Mouse (Mus musculus): ENCODE measurements around the gene Gm43191. TPM values are rescaled to one million over a fixed set of nuclear protein-coding genes. Genes with fewer than 3 reads are reported as not detected.
"Not testable (repeated sequence)": the region's sequence is repeated elsewhere in the genome, so short reads cannot be mapped to it uniquely, and the experiment has no call there.

The Gm43191 gene
- polyA plus RNA-seq, 1 experiment from 2014 or later, result not detected

DNA sequence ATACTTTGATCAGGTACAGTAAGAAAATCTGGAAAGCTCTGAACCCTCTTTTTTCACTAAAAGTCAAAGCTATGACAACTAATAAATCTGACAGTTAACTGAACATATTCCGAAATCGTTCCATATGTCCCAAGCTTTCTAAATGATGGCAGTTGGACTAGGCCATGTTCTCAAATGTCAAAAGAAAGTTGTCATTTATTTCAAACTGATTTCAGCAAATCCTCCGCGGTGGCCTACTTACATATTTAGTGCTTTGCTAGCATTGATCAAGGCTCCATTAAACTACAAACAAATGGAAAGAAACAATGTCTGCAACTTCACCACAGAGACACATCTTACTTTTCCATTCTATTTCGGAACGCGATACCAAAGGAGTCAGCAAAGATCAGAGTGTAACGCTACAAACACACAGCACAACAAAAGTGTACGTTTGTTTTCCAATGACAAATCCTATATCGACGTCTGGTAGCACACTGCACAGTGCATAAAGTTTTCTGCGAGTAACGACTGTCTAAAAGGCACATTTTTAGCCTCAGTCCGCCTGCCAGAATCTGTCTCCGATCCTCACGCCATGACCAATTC lies 19.7 kb downstream of the Gm43191 start:
- no peaks in the 10 kb centered on the region for H3K27me3 ChIP-seq
- H3K4me2 ChIP-seq (replicated peaks), result peak overlapping the region; percentile 58
- no peaks in the 10 kb centered on the region for H3K36me3 ChIP-seq
- ATAC-seq (ENCODE audit: insufficient number of reproducible peaks, low FRiP score, low TSS enrichment, low read depth), result no peak
- peak overlapping the region; percentile 95 for H3K27ac ChIP-seq (replicated peaks)
- 2% methylated on average over 16 of the region's 16 CpGs for WGBS
- no peaks in the 10 kb centered on the region for H3K9me3 ChIP-seq (replicated peaks)
- peak overlapping the region; percentile 97 for H3K9ac ChIP-seq
- H3K4me1 ChIP-seq, result peaks cover 36% of the 10 kb centered on the region
- H3K4me3 ChIP-seq (replicated peaks), result peak overlapping the region; percentile 94

DNA sequence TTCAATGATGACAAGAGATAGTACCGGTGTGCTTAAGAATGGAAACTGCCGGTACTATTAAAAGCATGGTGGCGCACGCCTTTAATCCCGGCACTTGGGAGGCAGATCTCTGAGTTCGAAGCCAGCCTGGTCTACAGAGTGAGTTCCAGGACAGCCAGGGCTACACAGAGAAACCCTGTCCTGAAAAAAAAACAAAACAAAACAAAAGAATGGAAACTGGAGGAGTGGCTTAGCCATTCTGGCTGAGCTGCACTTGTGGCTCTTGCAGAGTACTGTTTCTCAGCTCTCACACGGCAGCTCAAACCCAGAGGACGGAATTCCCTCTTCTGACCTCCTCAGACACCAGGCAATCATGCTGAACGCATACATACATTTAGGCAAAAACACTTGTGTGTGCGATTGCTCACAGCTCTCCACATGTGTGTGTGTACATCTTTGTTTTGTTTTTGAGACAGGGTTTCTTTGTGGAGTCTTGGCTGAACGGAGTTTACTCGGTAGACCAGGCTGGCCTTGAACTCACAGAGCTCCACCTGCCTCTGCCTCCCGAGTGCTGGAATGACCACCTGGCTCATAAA lies 21.1 kb downstream of the Gm43191 start:
- Histone ChIP-seq H3K4me2 (replicated peaks) (peak overlapping the region; percentile 58; the same call in 1 of the 2 replicates), H3K4me3 (replicated peaks) (no peak overlapping the region), H3K9me3 (replicated peaks) (no peaks in the 10 kb centered on the region), H3K36me3 (no peaks in the 10 kb centered on the region), H3K27ac (replicated peaks) (no peak overlapping the region), H3K4me1 (peaks cover 36% of the 10 kb centered on the region), H3K9ac (no peak overlapping the region), H3K27me3 (no peaks in the 10 kb centered on the region)
- WGBS, result 75% methylated on average over 13 of the region's 13 CpGs
- no peak for ATAC-seq (ENCODE audit: insufficient number of reproducible peaks, low FRiP score, low TSS enrichment, low read depth)

DNA sequence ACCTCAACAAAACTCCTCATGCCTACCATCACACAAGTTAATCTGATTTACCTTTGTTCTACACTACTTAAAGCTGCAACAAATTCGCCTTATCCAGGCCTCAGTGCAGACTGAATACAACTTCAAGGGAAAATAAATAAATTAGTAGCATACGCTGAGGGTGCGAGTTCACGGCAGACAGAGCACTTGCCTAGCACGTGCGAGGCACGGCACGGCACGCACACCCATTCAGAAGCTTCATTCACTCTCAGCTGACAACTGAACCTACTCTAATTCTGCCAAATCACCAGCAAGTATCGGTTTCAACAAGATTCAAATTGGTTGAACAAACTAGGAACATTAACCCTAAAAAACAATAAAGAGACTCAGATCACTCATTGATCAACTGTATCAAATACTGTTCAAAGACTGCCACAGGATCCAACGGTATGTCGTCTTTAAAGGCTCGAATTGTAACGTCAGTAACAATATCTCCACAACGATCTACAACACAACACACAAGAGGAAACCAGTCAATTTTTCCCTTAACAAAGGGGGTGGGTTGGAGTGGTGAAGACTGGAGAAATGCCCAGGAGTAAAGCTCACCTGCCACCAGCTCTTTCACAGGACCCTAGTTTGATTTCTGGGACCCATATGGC lies 22.0 kb downstream of the Gm43191 start:
- Histone ChIP-seq H3K4me1 (peaks cover 36% of the 10 kb centered on the region), H3K4me3 (replicated peaks) (no peak overlapping the region), H3K9ac (no peak overlapping the region), H3K27ac (replicated peaks) (no peak overlapping the region), H3K9me3 (replicated peaks) (no peaks in the 10 kb centered on the region), H3K4me2 (replicated peaks) (no peak overlapping the region), H3K36me3 (no peaks in the 10 kb centered on the region), H3K27me3 (no peaks in the 10 kb centered on the region)
- 37% methylated on average over 15 of the region's 15 CpGs for WGBS
- ATAC-seq (ENCODE audit: insufficient number of reproducible peaks, low FRiP score, low TSS enrichment, low read depth), result no peak

DNA sequence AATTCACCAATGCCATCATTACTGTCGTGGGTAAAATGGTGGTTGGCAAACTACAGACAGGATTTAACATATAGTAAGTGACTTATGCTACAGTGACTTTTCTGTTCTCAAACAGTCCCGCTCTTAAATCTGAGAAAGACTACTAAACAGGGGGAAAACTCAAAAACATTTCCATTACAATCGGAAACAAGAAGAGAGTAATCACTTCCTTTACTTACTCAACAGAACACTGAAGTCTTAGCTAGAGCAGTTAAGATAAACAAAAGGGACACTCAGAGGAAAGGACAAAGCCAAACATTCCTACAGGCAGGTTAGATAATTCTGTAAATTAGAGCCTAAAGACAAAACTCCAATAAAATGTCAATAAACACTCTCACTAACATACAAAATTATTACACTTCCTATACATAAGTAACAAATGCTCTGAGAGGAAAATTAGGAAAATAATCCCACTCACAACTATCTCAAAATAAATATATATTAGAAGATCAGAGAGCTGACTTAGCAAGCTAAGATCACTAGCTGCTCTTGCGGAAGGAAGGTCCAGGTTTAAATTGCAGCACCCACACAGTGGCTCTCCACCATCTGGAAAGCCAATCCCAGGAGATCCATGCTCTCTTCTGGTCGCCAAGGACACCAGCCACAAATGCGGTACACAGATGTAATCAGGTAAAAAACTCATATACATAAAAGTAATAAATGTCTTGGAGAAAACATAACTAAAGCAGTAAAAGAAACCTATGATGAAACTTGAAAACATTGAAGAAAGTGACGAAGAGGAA lies 24.7 kb downstream of the Gm43191 start:
- Histone ChIP-seq H3K9ac (no peak overlapping the region), H3K27me3 (no peaks in the 10 kb centered on the region), H3K4me2 (replicated peaks) (no peak overlapping the region), H3K4me1 (peaks cover 31% of the 10 kb centered on the region), H3K4me3 (replicated peaks) (no peak overlapping the region), H3K9me3 (replicated peaks) (no peaks in the 10 kb centered on the region), H3K27ac (replicated peaks) (no peak overlapping the region), H3K36me3 (no peaks in the 10 kb centered on the region)
- WGBS, result 78% methylated on average over 7 of the region's 7 CpGs
- no peak for ATAC-seq (ENCODE audit: insufficient number of reproducible peaks, low FRiP score, low TSS enrichment, low read depth)

DNA sequence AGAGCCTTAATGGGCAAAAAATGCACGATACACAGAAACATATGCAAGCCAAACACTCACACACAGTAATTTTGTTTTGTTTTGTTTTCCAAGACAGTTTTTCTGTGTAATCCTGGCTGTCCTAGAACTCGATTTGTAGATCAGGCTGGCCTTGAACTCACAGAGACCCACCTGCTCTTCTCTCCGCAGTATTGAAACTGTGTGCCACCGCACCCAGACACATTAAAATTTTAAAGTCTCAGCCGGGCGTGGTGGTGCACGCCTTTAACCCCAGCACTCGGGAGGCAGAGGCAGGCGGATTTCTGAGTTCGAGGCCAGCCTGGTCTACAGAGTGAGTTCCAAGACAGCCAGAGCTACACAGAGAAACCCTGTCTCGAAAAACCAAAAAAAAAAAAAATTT lies 27.0 kb downstream of the Gm43191 start:
- H3K4me3 ChIP-seq (replicated peaks); ATAC-seq (ENCODE audit: insufficient number of reproducible peaks, low FRiP score, low TSS enrichment, low read depth); H3K4me2 ChIP-seq (replicated peaks); H3K9ac ChIP-seq; H3K36me3 ChIP-seq; H3K27ac ChIP-seq (replicated peaks); H3K27me3 ChIP-seq; H3K9me3 ChIP-seq (replicated peaks): not testable (repeated sequence)
- WGBS, result 92% methylated on average over 11 of the region's 11 CpGs
- H3K4me1 ChIP-seq, result peaks cover 13% of the 10 kb centered on the region

DNA sequence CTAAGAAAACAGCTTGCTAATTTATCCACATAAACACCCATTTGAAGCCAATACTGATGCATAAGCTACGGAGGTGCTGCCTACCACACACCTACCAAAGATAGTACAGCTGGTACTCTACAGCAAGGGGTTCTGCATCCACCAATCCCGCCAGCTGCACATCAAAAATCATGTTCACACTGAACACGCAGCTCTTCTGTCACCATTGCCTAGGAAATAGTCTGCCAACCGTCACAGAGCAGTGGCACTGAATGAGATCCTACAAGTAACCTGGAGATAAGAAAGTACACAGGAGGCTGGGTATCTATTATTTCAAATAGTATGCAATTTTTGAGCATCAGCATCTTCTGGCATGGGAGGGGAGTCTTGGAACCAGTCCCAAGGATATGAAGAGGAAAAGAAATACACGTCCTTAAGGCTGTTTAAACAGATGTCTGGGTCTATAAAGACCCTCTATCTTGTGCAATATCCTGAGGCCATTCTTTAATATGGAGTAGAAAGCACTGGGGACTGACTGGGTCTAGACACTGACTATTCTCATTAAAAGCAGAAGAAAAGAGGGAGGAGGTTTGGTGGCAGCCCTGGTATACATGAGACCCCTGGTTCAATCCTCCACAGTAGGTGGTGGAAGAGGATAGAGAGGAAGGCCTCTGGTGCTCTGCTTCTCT lies 27.6 kb downstream of the Gm43191 start:
- H3K4me3 ChIP-seq (replicated peaks), result no peak overlapping the region
- no peaks in the 10 kb centered on the region for H3K27me3 ChIP-seq
- H3K27ac ChIP-seq (replicated peaks), result no peak overlapping the region
- no peak overlapping the region for H3K9ac ChIP-seq
- no peak for ATAC-seq (ENCODE audit: insufficient number of reproducible peaks, low FRiP score, low TSS enrichment, low read depth)
- H3K36me3 ChIP-seq, result peaks cover 6% of the 10 kb centered on the region; the same call in 1 of the 2 replicates
- no peaks in the 10 kb centered on the region for H3K9me3 ChIP-seq (replicated peaks)
- H3K4me1 ChIP-seq, result peaks cover 9% of the 10 kb centered on the region; the same call in 1 of the 2 replicates
- 71% methylated on average over 5 of the region's 5 CpGs for WGBS
- H3K4me2 ChIP-seq (replicated peaks), result no peak overlapping the region

DNA sequence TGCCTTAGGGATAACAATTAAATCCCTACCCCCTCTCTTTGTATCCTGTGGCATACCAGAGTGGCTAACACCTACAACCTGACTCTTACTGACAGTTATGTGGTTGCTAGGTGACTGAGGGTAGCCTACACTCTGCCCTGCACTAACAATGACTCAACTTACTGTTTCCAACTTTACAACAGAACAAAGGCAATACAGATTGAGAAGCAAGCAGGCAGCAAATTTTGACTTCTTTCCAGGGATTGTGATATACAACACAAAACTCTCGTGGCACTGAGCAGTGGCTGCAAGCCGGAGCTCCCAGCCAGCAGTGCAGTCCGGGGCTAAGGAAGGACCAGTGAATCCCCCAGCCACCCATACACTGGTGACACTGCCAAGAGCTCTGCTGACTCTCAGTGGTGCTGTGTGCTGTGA lies 29.0 kb downstream of the Gm43191 start:
- Histone ChIP-seq H3K9ac (no peak overlapping the region), H3K9me3 (replicated peaks) (no peaks in the 10 kb centered on the region), H3K4me3 (replicated peaks) (no peak overlapping the region), H3K27ac (replicated peaks) (no peak overlapping the region), H3K4me1 (0 out of 2 replicates have a peak, but pooled peaks cover 2% of the 10 kb centered on the region), H3K36me3 (peaks cover 13% of the 10 kb centered on the region; the same call in 1 of the 2 replicates), H3K4me2 (replicated peaks) (no peak overlapping the region), H3K27me3 (no peaks in the 10 kb centered on the region)
- 74% methylated on average over 3 of the region's 3 CpGs for WGBS
- no peak for ATAC-seq (ENCODE audit: insufficient number of reproducible peaks, low FRiP score, low TSS enrichment, low read depth)

DNA sequence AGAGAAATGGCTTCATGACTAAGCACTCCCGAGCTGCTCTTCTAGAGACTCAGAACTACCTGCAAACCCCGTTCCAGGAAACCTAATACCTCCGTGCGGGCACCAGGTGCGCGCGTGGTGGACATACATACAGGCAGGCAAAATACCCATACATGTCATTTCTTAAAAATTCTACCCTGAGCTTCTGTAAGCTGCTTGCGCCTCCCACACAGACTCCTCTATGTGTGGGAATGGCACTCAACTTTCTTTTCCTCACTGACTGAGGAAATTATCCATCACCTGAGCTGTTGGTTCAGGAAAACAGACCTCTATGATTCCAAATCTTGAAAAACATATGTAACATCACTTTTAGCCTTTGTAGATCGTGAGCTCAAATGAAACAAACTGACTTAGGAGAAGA lies 30.4 kb downstream of the Gm43191 start:
- H3K4me1 ChIP-seq, result no peaks in the 10 kb centered on the region
- H3K27me3 ChIP-seq, result no peaks in the 10 kb centered on the region
- no peaks in the 10 kb centered on the region for H3K9me3 ChIP-seq (replicated peaks)
- H3K27ac ChIP-seq (replicated peaks), result no peak overlapping the region
- H3K4me3 ChIP-seq (replicated peaks), result no peak overlapping the region
- no peak overlapping the region for H3K4me2 ChIP-seq (replicated peaks)
- peaks cover 26% of the 10 kb centered on the region for H3K36me3 ChIP-seq
- 93% methylated on average over 9 of the region's 9 CpGs for WGBS
- H3K9ac ChIP-seq, result no peak overlapping the region
- ATAC-seq (ENCODE audit: insufficient number of reproducible peaks, low FRiP score, low TSS enrichment, low read depth), result no peak

DNA sequence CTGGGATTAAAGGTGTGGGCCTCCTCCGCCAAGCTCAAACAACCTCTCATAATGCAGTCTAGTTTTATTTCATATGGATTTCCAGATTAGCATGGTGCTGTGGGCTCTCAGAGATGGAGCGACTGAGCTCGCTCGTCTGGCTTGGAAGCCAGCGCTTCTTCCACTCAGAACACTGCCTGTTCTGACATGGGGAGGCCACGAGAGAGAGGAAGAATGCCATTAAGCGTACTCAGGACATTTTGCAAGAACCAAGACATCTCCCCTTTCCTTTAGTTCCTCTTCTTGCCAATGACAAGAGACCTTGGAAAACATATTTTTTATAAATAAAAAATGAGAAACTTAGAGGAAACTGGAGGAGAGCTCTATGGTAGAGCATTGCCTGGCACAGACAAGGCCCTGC lies 32.3 kb downstream of the Gm43191 start:
- ATAC-seq (ENCODE audit: insufficient number of reproducible peaks, low FRiP score, low TSS enrichment, low read depth), result no peak
- no peaks in the 10 kb centered on the region for H3K9me3 ChIP-seq (replicated peaks)
- H3K4me1 ChIP-seq, result no peaks in the 10 kb centered on the region
- H3K4me3 ChIP-seq (replicated peaks), result no peak overlapping the region
- WGBS, result 92% methylated on average over 7 of the region's 7 CpGs
- no peaks in the 10 kb centered on the region for H3K27me3 ChIP-seq
- H3K4me2 ChIP-seq (replicated peaks), result no peak overlapping the region
- H3K9ac ChIP-seq, result no peak overlapping the region
- H3K27ac ChIP-seq (replicated peaks), result no peak overlapping the region
- H3K36me3 ChIP-seq, result peaks cover 43% of the 10 kb centered on the region

DNA sequence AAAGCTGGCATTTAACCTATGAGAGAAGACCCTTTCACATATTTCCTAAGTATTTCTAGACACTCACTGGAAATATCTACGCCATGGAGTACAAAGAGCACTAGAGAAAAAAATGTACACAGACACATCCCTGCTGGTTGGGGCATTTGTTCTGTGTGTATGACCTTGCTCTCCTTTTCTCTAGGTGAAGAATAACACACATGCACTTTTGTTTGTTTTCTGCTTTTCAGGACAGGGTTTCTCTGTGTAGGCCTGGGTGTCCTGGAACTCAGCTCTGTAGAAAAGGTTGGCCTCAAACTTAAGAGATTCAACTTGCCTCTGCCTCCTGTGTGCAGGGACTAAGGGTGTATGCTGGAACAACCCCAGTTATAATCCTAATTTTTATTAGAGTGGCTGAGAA lies 34.7 kb downstream of the Gm43191 start:
- no peak overlapping the region for H3K4me3 ChIP-seq (replicated peaks)
- no peaks in the 10 kb centered on the region for H3K9me3 ChIP-seq (replicated peaks)
- H3K27me3 ChIP-seq, result no peaks in the 10 kb centered on the region
- 91% methylated on average over 1 of the region's 1 CpGs for WGBS
- no peak overlapping the region for H3K9ac ChIP-seq
- H3K36me3 ChIP-seq, result peaks cover 61% of the 10 kb centered on the region
- no peak for ATAC-seq (ENCODE audit: insufficient number of reproducible peaks, low FRiP score, low TSS enrichment, low read depth)
- H3K4me2 ChIP-seq (replicated peaks), result no peak overlapping the region
- no peak overlapping the region for H3K27ac ChIP-seq (replicated peaks)
- H3K4me1 ChIP-seq, result no peaks in the 10 kb centered on the region

DNA sequence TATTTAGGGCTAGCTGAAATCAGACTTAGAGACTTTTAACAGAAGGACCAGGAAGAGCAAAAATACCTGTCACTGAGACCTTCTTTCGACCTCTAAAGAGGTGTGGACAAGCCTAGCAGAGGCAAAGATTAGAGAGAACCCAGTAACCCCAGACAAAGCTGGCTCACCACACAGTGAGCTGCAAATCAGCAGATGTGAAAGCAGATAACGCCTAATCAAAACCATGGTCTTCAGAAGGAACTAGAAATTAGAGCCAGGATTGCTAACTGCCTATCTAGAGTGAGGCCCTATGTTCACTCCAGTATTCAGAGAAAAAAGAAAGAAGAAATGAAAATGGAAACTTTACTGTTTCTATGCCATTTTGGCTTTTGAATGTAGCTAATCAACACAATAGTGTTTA lies 38.7 kb downstream of the Gm43191 start:
- Histone ChIP-seq H3K4me3 (replicated peaks) (no peak overlapping the region), H3K4me2 (replicated peaks) (no peak overlapping the region), H3K27me3 (no peaks in the 10 kb centered on the region), H3K9ac (no peak overlapping the region), H3K36me3 (peaks cover 89% of the 10 kb centered on the region), H3K9me3 (replicated peaks) (no peaks in the 10 kb centered on the region), H3K4me1 (no peaks in the 10 kb centered on the region), H3K27ac (replicated peaks) (no peak overlapping the region)
- WGBS, result 85% methylated on average over 2 of the region's 2 CpGs
- ATAC-seq (ENCODE audit: insufficient number of reproducible peaks, low FRiP score, low TSS enrichment, low read depth), result no peak
